In the genomic region with DNA sequence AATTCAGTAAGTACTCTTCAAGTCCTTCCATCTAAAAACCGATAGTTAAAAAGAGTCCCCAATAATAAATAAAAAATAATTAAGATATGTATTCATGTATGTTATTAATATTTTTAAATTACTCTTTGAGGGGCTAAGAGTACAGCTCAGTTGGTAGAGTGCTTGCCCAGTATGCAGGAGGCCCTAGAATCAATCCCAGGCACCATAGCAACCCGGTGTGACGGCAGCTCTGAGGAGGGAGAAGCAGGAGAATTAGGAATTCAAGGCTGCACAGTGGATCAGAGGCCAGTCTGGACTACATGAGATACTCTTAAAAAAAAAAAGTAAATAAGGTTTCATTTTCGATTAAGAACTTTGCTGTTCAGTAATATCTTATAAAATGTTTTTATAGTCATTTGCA, we compare ENCODE assay signal across 17 mouse cellular contexts.
"Had no signal": no experiment of that assay in that cellular context is flagged by ENCODE, and none has a peak within 500 bp of the region (broad histone marks: within the 10 kb centered on the region; RNA-seq: fewer than 3 reads in every experiment).

No protein-coding gene starts in this region.

- H3K4me3 ChIP-seq: lung, embryonic 15.5 days; megakaryocyte, embryonic 14.5 days; midbrain, embryonic 12.5 days; neural tube, embryonic 12.5 days; stomach, embryonic 15.5 days had no signal

- H3K27ac ChIP-seq: liver, embryonic 14.5 days; lung, embryonic 15.5 days; macrophage; midbrain, embryonic 12.5 days; neural tube, embryonic 12.5 days; stomach, embryonic 15.5 days; stomach, postnatal 0 days had no signal

- H3K9ac ChIP-seq: liver, embryonic 14.5 days; lung, embryonic 15.5 days; midbrain, embryonic 12.5 days; neural tube, embryonic 12.5 days; stomach, embryonic 15.5 days had no signal

- DNase-seq: lung, adult 2 months; lung, postnatal 14 days; lung, postnatal 36 days; midbrain, embryonic 14.5 days; right cerebral cortex, postnatal 14 days; thymus, adult 2 months; thymus, postnatal 25 days; thymus, postnatal 4 days had no signal

- H3K4me2 ChIP-seq: lung, embryonic 15.5 days; midbrain, embryonic 12.5 days; neural tube, embryonic 12.5 days; stomach, embryonic 15.5 days had no signal

- ATAC-seq: lung, postnatal 0 days had no signal

- H3K36me3 ChIP-seq: lung, embryonic 15.5 days; neural tube, embryonic 12.5 days; stomach, embryonic 15.5 days had no signal

- H3K9me3 ChIP-seq: lung, embryonic 15.5 days; megakaryocyte, embryonic 14.5 days; neural tube, embryonic 12.5 days; stomach, embryonic 15.5 days had no signal

- H3K4me1 ChIP-seq: lung, embryonic 15.5 days; midbrain, embryonic 12.5 days; neural tube, embryonic 12.5 days; stomach, embryonic 15.5 days had no signal

- H3K27me3 ChIP-seq: lung, embryonic 15.5 days; megakaryocyte, embryonic 14.5 days; midbrain, embryonic 12.5 days; neural tube, embryonic 12.5 days; stomach, embryonic 15.5 days had no signal
